Mouse (Mus musculus) right cerebral cortex, adult 18-20 months (tissue): ENCODE measurements around the gene Slc16a6.

Experiments
- DNase-seq: peaks from one replicate; pipeline ENCODE4 v3.0.0; 2022; ENCODE audit warnings: mixed read lengths

Slc16a6 gene

DNA sequence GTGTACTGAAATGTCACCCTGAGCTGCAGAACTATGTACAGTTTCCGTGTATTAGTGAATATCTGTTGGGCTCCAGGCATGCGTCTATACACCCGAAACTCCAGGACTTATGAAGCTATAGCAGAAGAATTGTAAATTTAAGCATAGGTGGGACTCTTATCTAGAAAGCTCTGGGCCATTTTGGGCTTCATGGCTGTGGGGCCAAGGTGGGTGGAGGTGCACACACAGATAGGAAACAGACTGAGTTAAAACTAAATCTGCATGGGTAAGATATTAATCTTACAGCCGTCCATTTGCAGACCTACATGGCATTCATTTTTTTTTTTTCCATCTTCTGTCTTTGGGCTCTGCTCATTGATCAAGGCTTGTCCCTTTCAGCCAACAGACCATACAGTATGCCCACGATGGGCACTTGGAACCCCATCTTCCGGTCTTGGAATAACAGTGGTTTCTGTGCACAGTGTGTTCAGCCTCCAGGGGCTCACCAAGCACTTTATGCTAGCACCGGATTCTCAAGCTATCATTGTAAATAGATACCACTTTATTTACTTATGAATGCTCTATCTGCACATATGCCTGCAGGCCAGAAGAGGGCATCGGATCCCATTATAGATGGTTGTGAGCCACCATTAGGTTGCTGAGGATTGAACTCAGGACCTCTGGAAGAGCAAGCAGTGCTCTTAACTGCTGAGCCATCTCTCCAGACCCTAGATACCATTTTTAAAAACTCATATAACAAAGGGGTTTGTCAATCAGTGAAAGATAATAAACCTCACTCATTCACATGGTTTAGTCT, 29.7 kb downstream of the Slc16a6 start:
- DNase-seq: no peak

DNA sequence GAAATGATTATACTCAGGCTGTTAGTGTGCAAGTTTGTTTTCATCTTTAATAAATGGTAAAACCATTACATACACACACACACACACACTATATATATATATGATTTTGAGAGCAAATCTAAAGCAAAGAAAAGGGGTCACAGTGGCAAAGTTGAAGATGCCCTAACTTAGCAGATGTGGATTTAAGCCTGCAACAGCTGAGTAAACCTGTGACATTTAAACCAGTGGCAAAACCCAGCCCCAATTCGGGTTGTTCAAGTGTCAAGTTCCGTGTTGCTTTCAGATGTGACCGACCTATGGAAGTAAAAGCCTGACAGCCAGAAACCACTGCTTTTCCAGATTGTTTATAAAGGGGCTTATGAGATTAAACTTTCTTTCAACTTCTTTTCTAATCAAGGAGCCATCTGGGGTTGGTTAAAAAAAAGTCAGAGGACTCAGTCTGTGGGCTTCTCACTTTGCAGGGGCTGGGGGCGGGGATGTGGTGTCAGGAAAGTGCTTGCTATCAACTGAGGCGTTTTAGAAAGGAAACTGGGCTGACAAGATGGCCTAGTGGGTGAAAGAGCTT, 31.1 kb downstream of the Slc16a6 start:
- no peak for DNase-seq

- no peak for DNase-seq
Measured at GRCm38 (mm10) chr11:109441119-109441518, 32.3 kb downstream of the Slc16a6 start.

DNA sequence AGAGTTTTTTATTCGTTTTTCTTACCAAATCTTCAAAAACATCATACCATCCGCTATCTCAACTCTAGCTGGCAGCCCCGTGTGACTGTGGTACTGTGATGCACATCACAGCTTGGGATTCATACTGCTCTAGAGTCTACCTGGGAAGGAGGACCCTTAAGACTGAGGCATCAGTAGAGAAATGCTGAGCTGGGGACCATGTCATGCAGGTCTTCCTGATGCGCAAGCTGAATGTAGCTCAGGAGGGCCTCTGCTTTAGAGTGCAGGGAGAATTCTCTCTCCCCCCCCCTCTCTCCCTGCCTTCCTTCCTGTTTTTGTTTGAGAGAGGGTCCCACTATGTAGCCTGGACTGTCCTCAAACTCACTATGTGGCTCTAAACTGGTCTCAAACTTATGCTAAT, 32.8 kb downstream of the Slc16a6 start:
- no peak for DNase-seq

- peak; percentile 66 for DNase-seq
Measured at GRCm38 (mm10) chr11:109439829-109440340, 33.5 kb downstream of the Slc16a6 start.

DNA sequence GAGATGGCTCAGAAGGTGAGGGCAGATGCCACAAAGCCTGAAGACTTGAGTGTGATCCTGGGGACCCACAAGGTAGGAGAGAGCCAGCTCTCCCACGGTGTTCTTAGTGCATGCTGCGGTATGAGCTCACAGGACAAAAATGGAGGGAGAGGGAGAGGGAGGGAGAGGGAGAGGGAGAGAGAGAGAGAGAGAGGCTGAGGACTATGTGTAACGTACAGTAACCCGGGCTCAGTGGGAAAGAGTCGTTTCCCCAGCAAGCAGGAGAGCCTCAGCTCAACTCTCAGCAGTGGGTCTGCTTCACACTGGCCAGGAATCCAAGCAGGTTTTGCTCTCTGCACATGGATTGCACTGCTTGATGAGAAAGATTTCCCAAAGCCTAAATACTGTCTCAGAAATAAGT, 34.2 kb downstream of the Slc16a6 start:
- no peak for DNase-seq

DNA sequence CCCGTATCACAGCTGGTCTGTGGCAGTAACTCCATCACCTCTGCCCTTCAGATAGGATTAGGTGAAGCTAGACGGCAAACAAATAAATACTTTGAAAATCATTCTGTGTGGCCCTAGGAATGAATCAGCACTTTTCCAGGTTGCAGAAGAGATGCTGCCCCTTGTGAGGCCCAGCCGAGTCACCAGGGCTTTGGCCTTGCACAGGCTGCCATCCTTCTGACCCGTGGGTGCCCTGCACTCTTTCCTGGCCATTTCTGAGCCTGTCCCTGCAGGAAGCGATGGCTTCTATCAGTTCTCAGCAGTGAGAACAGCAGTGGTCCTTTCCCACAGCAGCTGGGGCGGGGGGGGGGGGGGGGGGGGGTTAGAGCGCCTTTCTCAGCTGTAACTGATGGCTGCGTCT, 36.5 kb downstream of the Slc16a6 start:
- DNase-seq: no peak

GRCm38 (mm10) chr11:109434233-109434798, 39.1 kb downstream of the Slc16a6 start:
- DNase-seq: no peak

GRCm38 (mm10) chr11:109427353-109427752, 46.0 kb downstream of the Slc16a6 start:
- no peak for DNase-seq

DNA sequence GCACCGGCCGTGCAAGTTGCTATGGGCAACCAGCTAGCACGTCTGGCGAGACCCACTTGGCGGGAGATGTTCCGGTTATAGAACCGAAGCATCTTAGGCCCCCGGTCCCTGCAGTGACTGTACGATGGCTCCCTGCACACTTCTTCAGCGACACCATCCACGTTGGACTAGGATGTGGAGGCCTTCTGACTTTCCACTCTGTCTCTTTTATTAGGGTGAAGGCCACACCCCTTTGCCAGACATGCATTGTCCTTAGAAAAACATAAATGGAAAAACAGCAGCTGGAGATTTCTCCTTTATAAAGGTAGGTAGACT, 47.2 kb downstream of the Slc16a6 start:
- DNase-seq: no peak

DNA sequence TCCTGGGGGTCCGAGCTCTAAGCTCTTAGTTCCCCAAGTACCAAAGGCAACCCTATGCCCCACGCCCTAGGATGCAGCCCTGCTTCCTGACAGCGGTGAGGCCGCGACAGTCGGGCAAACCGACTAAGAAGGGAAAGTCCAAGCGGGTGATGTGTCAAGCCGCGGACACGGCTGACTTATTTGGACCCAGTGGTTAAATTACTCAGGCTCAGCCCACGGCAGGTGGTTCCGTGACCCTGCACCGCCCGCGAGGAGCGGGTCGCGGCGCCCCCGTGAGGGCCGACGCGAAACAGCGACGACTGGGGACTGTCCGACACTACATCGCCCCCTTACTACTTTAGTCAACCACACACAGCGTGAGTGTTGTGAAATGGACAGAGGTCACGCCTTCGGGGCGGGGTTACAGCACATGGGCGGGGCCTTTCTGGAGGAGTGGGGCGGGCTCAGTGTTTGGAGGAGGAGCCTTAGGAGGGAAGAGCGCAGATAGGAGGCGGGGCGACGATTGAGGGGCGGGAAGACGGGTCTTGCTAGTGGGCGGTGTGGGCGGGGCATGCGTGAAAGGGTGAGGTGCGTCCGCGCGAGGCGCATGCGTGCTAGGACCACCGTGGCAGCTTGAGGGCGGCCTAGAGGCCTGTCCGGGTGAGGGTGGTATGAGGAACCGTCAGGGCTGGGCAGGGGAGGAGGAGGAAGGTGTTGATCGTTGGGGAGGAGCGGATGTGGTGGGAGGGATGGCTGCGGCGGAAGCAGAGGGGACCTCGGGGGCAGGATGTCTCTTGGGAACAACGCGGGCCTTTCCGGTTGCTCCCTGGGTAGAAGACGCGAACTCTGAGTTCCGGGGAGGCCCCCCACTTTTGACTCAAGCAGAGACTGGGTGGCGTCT, 47.8 kb downstream of the Slc16a6 start, which contains the start of gene Amz2:
Gene Amz2, plus strand, starts transcription at position 555 of the 880 bp plus-strand sequence.
- peak; percentile 98 for DNase-seq

DNA sequence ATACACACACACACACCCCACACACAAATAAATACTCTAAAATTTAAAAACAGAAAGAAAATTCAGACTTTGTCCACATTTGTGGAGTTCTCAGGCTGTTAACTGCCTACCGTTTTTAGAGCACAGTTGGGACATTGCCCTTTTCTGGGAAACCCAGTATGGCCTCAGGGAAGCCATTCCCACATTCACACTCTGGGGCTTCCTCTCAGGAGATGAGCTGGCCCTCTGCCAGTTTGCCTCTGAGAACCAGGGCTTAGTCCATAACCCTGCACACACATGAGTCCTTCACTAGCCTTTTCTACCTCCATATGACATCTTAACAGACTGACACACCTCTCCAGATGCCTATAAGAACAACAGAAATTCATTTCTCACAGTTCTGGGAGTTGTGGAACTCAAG, 50.1 kb downstream of the Slc16a6 start:
- DNase-seq: no peak

DNA sequence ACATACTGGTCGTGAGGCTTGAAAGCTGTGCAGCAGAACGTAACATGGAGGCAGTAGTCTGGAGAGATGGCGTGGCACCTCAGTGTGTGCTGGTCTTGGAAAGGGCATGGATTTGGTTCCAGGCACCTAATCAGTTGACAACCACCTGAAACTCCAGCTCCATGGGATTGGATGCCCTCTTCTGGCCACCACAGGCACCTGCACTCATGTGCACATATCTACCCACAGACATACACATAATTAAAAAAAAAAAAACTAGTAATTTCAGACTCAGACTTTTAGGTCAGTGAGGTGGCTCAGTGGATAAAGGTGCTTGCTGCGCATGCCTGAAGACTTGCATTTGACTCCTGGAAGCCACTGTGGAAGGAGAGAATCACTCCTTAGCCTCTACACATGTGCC, 51.1 kb downstream of the Slc16a6 start:
- no peak for DNase-seq

GRCm38 (mm10) chr11:109421205-109421604, 52.2 kb downstream of the Slc16a6 start:
- no peak for DNase-seq

DNA sequence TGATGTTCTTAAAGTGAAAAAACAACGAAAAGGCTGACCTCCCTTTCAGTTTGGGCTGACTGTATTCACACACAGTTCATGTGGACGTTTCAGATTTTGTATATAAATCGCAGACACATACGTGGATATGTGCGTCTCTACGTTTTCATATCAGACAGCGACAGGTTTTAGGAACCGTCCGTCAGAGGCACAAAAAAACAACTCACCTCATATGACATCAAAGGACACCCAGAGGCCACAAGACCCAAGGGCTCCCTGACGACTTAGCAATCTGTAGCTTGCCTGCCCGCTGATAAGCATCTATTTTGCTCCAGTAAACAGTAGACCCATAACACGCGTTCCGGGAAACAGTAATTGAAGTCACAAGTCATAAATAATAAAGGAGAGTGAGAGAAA, 52.8 kb downstream of the Slc16a6 start:
- no peak for DNase-seq

- DNase-seq: no peak
Measured at GRCm38 (mm10) chr11:109419961-109420566, 53.3 kb downstream of the Slc16a6 start.

DNA sequence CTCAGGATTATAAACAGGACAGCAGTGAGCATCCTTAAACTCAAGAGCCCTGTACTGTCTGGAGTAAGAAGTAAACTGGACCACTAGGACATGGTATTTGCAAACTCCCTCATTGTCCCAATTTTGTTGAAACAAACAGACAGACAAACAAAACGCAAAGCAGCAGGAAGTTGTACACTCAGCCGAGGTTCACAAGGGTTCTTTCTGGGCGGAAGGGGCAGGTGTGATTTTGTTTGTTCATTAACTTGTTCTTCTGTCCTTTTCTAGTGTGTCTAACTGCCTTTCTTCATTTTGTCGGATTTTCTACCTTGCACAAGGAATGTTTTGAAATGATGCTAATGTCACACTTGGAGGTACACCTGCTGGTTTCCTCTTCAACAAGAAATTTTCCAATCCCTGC, 53.9 kb downstream of the Slc16a6 start:
- DNase-seq: no peak

DNA sequence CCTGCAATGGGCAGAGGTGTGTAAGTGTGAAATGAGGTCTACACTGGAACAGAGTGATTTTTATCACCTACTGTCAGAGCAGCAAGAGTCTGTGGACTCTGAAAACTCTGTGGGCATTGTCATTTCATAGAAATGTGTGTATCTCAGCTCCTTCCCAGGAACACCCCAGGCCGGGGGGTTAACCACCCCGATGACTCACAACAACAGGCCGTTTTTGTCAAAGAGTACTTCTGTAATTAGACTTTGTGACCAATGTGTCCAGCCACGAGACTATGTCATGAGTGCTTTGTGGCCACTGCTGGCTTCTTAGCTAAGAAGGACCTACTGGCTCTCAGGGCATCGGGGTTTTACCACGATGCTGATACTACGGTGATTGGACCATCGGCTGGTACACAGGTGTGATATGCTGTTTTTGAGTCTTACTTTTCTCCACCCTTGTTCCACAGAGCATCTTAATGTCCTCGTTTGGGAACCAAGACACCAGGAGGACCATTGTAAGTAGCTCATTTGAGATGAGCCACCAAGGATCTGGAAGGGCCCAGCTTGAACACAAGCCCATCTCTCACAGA, 55.8 kb downstream of the Slc16a6 start:
- no peak for DNase-seq

DNA sequence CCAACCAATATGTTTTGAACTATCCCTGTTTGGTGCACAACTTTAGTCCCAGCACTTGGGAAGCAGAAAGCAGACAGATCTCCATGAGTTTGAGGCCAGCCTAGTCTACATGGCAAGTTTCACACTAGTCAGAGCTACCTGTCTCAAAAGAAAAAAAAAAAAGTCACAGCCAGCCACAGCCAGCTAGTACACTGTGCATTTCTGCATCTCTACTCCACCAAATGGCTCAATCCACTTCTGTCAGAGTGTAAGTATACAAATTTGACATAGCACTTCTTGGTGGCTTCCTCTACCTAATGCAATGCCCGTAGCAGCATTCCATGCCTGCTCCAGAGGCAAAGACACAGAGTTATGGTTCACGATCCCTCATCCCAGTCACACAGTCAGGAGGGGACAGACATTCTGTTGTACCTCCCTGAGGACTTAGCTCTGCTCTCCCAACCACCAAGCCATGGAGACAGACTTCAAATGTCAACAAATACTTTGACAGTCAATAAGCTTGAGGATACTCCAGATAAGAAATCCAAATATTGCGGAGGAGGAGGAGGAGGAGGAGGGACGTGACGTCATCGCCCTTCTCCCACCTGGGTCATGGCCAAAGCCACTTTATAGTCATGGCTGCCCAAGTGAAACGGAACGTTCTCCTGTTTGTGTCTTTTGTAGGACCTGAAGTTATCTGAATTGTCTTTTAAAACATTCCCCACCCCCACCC, 56.5 kb downstream of the Slc16a6 start:
- no peak for DNase-seq

- no peak for DNase-seq
Measured at GRCm38 (mm10) chr11:109414802-109415201, 58.6 kb downstream of the Slc16a6 start.

DNA sequence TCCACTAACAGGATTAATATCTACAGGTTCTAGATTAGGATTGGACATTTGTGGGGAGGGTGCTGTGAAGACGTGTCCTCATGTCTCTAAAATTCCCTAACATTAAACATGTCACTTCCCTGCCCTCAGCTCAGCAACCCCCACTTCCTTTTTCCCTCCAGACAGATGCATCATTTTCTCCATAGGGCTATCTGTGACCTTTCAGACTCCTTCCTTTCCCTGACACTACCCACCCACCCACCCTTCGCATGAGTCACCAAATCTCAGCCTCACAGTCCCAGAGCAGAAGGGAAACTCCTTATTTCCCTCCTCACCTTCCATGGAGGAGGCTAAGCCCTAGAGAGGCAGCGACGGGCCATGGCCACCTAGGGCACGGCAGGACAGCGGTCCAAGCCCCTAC, 59.8 kb downstream of the Slc16a6 start, which contains the start of gene 9930022D16Rik:
Gene 9930022D16Rik, plus strand, starts transcription at position 301 of the 400 bp plus-strand sequence.
- no peak for DNase-seq
